Mouse (Mus musculus) layer of hippocampus, adult 8-10 months (tissue): ENCODE results near the gene Atoh1. TPM values are rescaled to one million over a fixed set of nuclear protein-coding genes. Genes with fewer than 3 reads are reported as not detected.

Source experiments
- DNase-seq, 2 experiments: peaks; one replicate each; pipeline ENCODE4 v3.0.0; 2022; ENCODE audit warnings: low spot score in 2 of 2
- total RNA-seq, 4 experiments: library from RNA; stranded (reverse); gene quantifications; 2 replicates each; pipeline ENCODE4 v1.2.4; 2022

Gene Atoh1
- total RNA-seq: not detected

DNA sequence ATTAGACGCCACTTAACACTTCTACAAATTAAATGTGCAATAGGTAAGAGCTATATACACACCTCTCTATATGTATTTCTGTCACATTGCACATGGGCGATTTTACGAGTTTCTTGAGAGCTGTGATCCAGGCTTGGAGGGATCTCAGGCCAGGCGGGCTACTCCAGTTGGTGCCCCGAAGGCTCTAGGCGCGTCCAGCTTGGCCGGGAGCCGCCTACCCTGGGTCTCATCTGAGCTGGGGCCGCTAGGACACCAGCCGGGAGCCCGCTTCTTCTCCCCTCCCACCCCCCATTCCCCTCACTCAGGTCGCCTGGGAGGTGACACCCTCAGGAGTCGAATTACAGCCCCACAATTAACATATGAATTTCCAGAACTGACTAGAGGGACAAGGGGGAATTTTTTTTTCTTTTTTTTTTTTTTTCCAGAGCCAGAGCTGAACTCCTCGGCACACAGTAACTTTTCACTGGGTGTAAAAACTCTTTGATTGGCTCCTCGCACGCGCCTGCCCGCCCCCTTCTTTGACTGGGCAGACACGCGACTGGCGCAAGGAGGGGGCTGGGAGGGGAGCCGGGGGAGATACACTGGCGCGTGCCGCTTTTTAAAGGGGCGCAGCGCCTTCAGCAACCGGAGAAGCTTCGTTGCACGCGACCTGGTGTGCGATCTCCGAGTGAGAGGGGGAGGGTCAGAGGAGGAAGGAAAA lies at the start of gene Atoh1:
TSS of gene Atoh1 (plus strand) at position 627 of the 700 bp plus-strand sequence.
- no peak for DNase-seq

DNA sequence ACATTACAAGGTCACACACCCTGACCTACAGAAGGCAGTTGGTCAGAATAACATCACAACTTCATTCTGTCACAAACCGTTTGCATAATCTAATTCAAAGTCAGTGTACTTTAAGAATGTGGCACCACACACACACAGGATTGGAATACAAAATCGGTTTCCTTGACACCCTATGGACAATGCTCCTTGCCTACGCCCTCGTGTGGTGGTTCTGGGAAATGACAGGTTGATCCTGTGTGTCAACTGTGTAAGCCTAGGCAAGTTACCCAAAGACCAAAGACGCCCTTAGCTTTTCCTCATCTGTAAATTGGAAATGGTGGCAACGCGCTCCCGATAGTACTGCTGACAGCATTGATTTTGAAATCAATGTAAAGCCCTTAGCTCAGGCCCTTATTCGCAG lies 45.0 kb upstream of the Atoh1 start:
- DNase-seq: peak in 1 of 2 experiments; percentile 37

DNA sequence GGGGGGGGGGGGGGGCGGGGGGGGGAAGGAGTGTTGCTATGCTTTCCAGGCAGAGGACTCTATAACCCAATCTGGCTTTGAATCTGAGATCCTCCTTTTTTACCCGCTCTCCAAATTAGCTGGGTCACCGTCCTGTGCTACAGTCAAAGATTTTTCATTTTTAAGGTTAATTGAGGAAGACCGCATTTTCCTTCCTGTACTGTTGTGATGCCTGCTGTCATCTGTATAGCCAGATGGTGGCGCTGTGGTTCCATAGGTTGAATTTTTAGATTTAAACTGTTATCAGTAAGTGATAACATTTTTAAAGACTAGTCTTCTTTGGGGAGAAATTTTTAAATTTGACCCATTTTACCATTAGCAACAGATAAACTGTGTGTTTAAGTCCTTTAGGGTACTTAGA lies 44.0 kb upstream of the Atoh1 start:
- DNase-seq: peak; percentile 25 to 54

DNA sequence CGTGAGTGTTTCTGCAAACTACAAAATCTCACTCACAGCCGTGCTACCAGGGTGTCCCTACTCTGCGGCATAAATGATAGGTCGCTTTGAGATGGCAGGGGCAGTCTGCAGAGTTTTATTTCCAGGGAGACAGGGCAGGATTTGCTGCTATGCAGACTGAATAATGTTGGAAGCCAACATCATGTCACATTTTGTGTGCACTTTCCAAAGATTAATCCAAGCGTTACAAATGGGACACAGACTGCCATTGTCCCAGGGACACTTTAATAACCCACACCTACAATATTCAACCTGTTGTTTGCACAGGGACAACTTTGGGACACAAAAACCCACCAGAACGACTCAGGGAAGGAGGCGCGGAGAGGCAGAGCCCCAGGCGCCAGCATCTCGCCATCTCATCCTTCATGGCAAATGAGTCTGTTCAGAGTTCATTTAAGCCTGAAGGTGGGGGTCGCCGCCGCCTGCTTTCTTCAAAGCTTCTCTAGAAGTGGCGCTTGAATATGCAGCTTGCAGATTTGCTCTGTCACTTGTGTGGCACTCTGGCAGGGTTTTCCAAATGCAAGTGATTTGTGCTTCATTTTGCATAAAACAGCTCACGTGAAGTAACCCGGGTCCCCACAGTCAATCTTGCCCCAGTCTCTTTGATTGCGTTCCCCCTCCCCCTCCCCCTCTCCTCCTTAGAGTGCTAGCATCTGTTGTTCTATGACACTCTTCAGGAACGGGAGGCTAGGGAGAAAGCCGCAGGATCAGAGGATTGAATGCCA lies 40.6 kb upstream of the Atoh1 start:
- DNase-seq: no peak

- no peak for DNase-seq
These were observed 34.2 kb upstream of the Atoh1 start for GRCm38 (mm10) chr6:64694688-64695087.

- no peak for DNase-seq
These were observed 25.3 kb upstream of the Atoh1 start for GRCm38 (mm10) chr6:64703659-64704058.

GRCm38 (mm10) chr6:64727751-64728403 lies 1.0 kb upstream of the Atoh1 start:
- DNase-seq: no peak

GRCm38 (mm10) chr6:64729231-64730011 lies 496 bp downstream of the Atoh1 start:
- DNase-seq: peak in 1 of 2 experiments; percentile 3

DNA sequence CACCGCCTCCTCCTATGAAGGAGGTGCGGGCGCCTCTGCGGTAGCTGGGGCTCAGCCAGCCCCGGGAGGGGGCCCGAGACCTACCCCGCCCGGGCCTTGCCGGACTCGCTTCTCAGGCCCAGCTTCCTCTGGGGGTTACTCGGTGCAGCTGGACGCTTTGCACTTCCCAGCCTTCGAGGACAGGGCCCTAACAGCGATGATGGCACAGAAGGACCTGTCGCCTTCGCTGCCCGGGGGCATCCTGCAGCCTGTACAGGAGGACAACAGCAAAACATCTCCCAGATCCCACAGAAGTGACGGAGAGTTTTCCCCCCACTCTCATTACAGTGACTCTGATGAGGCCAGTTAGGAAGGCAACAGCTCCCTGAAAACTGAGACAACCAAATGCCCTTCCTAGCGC lies 1.1 kb downstream of the Atoh1 start:
- no peak for DNase-seq

GRCm38 (mm10) chr6:64730506-64731020 lies 1.6 kb downstream of the Atoh1 start:
- no peak for DNase-seq

- no peak for DNase-seq
These were observed 2.2 kb downstream of the Atoh1 start for GRCm38 (mm10) chr6:64731126-64731525.

- DNase-seq: no peak
These were observed 2.8 kb downstream of the Atoh1 start for GRCm38 (mm10) chr6:64731621-64732320.

DNA sequence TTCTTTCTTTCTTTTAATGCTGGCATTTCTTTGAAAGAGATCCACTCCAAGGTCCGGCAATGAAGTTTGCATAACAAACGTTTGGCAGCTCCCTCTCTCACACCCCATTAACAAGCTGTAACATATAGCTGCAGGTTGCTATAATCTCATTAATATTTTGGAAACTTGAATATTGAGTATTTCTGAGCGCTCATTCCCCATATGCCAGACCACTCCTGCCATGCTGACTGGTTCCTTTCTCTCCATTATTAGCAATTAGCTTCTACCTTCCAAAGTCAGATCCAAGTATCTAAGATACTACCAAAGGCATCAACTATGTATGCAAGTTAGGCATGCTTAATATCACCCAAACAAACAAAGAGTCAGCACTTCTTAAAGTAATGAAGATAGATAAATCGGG lies 4.4 kb downstream of the Atoh1 start:
- no peak for DNase-seq

DNA sequence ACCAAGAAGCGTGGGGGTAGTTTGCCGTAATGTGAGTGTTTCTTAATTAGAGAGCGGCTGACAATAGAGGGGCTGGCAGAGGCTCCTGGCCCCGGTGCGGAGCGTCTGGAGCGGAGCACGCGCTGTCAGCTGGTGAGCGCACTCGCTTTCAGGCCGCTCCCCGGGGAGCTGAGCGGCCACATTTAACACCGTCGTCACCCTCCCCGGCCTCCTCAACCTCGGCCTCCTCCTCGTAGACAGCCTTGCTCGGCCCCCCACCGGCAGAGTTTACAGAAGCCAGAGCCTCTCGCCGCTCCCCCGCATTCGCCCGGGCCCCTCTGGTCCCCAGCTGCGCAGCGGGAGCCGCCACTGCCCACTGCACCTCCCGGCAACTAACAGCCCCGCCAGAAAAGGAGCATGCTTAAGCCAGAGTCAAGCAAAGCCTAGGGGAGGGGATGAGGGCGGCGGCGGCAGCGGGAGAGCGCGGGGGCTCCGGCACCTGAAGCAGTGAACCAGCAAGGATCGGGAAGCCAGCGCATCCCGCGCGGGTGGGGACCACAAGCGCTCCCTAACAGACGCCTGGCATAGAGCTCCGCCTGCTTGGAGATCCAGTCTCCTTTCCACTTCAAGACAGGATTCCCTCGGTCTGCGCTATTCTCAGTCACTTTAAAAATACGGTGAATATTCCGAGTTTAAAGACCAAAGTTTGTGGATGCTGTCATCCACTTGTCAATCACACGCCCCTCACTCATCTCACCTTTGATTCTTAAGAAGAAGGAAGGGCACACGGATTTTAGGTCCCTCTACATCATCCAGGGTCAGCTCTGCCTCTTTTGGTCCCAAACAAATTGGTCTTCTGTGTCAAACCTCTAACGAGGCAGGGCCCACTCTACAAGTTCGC lies 5.8 kb downstream of the Atoh1 start:
- no peak for DNase-seq

GRCm38 (mm10) chr6:64736317-64736716 lies 7.4 kb downstream of the Atoh1 start:
- no peak for DNase-seq

- DNase-seq: no peak
These were observed 14.1 kb downstream of the Atoh1 start for GRCm38 (mm10) chr6:64742915-64743489.

- no peak for DNase-seq
These were observed 25.6 kb downstream of the Atoh1 start for GRCm38 (mm10) chr6:64754515-64754914.

DNA sequence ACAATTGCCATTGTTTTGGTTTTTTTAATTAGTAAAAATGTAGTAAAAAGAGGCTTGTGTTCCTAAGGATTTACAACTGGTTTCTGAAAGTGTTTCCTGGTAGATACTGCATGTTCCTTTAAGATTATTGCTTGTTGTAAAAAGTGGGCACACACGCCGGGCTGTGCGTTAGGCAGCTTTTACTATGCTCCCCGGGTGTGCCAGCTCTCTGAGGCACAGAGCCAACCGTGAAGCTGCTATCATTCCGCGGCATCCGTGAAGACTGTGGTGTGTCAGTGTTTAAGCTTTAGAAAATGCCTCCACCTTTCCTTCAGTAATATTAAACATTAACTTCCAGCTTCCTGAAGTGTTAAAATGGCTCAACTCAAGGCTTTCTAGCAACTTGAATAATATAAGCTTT lies 35.0 kb downstream of the Atoh1 start:
- DNase-seq: no peak

GRCm38 (mm10) chr6:64773430-64773829 lies 44.5 kb downstream of the Atoh1 start:
- no peak for DNase-seq
